Mouse (Mus musculus): ENCODE measurements around the gene Sema6d.

DNA sequence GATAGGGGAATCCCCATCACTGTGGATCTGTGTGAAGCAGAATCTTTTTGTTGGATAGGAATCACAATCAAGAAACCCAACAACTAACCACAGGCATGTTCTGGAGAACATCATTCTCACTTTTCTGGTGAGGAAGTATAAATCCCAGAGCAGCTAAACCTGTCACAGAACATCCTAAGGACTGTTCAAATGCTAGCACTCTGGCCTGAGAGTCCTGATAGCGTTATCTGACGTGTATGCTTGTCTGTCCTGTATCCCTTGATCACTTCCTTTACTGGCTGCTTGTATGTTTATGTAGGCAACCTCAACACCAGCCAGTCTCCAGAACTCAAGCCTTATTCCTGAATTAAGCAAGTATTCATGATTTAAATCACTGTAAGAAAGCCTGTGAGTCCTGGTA is 281.6 kb downstream of the Sema6d start:
- TF ChIP-seq CTCF (IDR thresholded peaks at IDR 0.05) (no peak), EP300 (IDR thresholded peaks at IDR 0.05; ENCODE audit: insufficient read depth, low read depth, low read length) (no peak)
